Mouse (Mus musculus): ENCODE results near the gene Gps2. TPM values are rescaled to one million over a fixed set of nuclear protein-coding genes. Genes with fewer than 3 reads are reported as not detected.
"Not testable (repeated sequence)": the region's sequence is repeated elsewhere in the genome, so short reads cannot be mapped to it uniquely, and the experiment has no call there.

The Gps2 gene
- polyA plus RNA-seq, 1 experiment, result 37.3 TPM

DNA sequence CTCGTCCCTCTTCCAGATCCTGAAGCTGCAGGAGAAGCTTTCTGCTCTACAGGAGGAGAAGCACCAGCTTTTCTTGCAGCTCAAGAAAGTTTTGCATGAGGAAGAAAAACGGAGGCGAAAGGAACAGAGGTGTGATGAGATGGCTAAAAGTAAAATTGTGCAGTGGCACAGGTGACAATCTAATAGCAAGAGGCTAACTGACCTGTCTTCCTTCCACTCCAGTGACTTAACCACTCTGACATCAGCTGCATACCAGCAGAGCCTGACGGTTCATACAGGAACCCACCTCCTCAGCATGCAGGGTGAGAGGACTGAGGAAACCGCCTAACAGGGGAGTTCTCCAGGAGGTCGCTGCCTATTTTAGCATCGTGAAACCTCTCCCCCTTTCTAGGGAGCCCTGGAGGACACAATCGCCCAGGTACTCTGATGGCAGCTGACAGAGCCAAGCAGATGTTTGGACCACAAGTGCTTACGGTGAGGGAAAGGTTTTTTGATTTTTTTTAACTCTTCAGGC is 1.3 kb downstream of the Gps2 start:
- Histone ChIP-seq H3K27me3 (ENCODE audit: control insufficient read depth, insufficient read depth, insufficient read length) (no peaks in the 10 kb centered on the region), H3K4me3 (ENCODE audit: insufficient read depth, poor library complexity, severe bottlenecking) (peak overlapping the region; percentile 55), H3K79me3 (ENCODE audit: low read depth) (peaks cover 43% of the 10 kb centered on the region), H3ac (ENCODE audit: control insufficient read depth, insufficient read length, low read depth) (peak overlapping the region; percentile 36), H3K79me2 (ENCODE audit: control insufficient read depth, insufficient read depth) (peaks cover 60% of the 10 kb centered on the region), H3K36me3 (ENCODE audit: control insufficient read depth, insufficient read depth) (peaks cover 90% of the 10 kb centered on the region)
- TF ChIP-seq MYOG (IDR thresholded peaks at IDR 0.05; ENCODE audit: control insufficient read depth, extremely low read depth, insufficient read length) (no peak), MAX (IDR thresholded peaks at IDR 0.05) (no peak), CEBPB (IDR thresholded peaks at IDR 0.05; ENCODE audit: low read depth) (no peak), CTCF (IDR thresholded peaks at IDR 0.05; ENCODE audit: control insufficient read depth, insufficient read depth, insufficient read length) (no peak), USF1 (IDR thresholded peaks at IDR 0.05; ENCODE audit: low read depth) (no peak), MYOD1 (IDR thresholded peaks at IDR 0.05; ENCODE audit: control insufficient read depth, insufficient read length, low read depth) (no peak), FOSL1 (IDR thresholded peaks at IDR 0.05; ENCODE audit: insufficient read depth, low read length, poor library complexity, severe bottlenecking) (no peak)

DNA sequence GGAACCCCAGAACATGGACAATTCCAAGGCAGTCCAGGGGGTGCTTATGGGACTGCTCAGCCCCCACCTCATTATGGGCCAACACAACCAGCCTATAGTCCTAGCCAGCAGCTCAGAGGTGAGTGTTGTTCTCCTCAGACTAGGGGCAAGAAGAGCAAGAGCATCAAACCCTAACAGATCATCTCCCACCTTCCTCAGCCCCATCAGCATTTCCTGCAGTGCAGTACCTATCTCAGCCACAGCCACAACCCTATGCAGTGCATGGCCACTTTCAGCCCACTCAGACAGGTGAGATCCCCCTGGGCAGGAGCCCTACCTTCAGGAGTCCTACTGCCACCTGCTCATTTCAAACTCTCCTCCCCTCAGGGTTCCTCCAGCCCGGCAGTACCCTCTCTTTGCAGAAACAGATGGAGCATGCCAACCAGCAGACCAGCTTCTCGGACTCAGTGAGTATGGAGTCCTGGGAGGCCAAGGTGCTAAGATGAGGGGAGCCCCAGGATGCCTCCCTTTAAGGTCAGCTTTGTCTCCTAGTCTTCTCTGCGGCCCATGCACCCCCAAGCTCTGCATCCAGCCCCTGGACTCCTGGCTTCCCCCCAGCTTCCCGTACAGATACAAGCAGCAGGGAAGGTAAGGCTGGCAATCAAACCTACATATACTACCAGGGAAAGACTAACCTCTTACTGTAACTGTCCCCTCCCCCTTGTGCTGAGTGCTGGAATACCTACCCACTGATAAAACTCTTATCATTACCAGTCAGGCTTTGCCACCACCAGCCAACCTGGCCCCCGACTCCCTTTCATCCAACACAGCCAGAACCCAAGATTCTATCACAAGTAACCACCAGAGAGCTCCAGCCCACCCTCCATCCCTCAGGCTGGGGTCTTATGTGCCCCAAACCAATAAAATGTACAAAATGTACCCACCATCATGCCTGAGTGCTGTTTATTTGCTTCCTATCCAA is 2.3 kb downstream of the Gps2 start:
- Histone ChIP-seq H3K36me3 (ENCODE audit: control insufficient read depth, insufficient read depth) (peaks cover 84% of the 10 kb centered on the region), H3K79me2 (ENCODE audit: control insufficient read depth, insufficient read depth) (peaks cover 70% of the 10 kb centered on the region)

DNA sequence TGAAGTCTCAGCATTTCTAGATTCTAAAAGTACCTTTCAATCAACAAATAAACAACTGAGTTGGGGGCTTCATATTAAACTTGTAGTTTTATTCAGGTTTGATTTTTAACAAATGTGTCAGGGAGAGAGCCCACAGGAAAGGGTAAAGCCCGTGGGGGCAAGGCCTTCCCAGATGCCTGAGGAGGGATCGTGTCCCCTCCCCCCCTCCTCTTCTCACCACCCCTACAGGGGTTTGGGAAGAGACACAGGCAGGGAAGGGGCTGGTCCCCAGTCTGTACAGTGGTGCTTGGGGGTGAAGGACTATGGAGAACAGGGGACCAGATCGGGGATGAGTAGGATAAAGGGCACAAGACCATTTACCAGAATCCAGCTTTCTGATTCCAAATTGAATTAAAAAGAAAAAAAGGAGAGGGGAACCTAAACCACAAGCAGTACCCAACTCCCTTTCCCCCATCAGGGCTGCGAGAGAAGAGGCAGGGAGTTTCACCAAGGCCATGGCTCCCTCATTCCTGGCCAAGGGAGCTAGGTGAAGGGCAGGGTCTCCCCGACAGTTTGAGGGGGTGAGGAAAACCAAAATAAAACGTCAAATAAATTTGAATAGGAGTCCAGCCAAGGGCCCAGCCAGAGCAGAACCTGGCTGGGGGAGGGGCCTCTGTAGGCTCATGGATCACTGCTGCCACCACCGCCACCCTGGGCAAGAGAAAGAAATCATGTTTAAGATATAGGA is 3.1 kb downstream of the Gps2 start:
- Histone ChIP-seq H3K79me2 (ENCODE audit: control insufficient read depth, insufficient read depth) (peaks cover 72% of the 10 kb centered on the region), H3K36me3 (ENCODE audit: control insufficient read depth, insufficient read depth) (peaks cover 76% of the 10 kb centered on the region), H3K79me3 (ENCODE audit: low read depth) (peaks cover 50% of the 10 kb centered on the region)
- not testable (repeated sequence) for H3ac ChIP-seq (ENCODE audit: control insufficient read depth, insufficient read length, low read depth); H3K4me3 ChIP-seq (ENCODE audit: insufficient read depth, poor library complexity, severe bottlenecking); H3K27me3 ChIP-seq (ENCODE audit: control insufficient read depth, insufficient read depth, insufficient read length)

More for the DNA sequence above, 2.3 kb downstream of the Gps2 start:
- Histone ChIP-seq H3ac (ENCODE audit: control insufficient read depth, insufficient read length, low read depth) (no peak overlapping the region), H3K27me3 (ENCODE audit: control insufficient read depth, insufficient read depth, insufficient read length) (no peaks in the 10 kb centered on the region), H3K79me3 (ENCODE audit: low read depth) (peaks cover 50% of the 10 kb centered on the region), H3K4me3 (ENCODE audit: insufficient read depth, poor library complexity, severe bottlenecking) (peak overlapping the region; percentile 3)
- TF ChIP-seq FOSL1 (IDR thresholded peaks at IDR 0.05; ENCODE audit: insufficient read depth, low read length, poor library complexity, severe bottlenecking), result no peak
- TF ChIP-seq MYOD1 (IDR thresholded peaks at IDR 0.05; ENCODE audit: control insufficient read depth, insufficient read length, low read depth), result no peak
- TF ChIP-seq USF1 (IDR thresholded peaks at IDR 0.05; ENCODE audit: low read depth), result no peak
- TF ChIP-seq MAX (IDR thresholded peaks at IDR 0.05), result no peak
- no peak for TF ChIP-seq MYOG (IDR thresholded peaks at IDR 0.05; ENCODE audit: control insufficient read depth, extremely low read depth, insufficient read length)
- no peak for TF ChIP-seq CTCF (IDR thresholded peaks at IDR 0.05; ENCODE audit: control insufficient read depth, insufficient read depth, insufficient read length)
- no peak for TF ChIP-seq CEBPB (IDR thresholded peaks at IDR 0.05; ENCODE audit: low read depth)

DNA sequence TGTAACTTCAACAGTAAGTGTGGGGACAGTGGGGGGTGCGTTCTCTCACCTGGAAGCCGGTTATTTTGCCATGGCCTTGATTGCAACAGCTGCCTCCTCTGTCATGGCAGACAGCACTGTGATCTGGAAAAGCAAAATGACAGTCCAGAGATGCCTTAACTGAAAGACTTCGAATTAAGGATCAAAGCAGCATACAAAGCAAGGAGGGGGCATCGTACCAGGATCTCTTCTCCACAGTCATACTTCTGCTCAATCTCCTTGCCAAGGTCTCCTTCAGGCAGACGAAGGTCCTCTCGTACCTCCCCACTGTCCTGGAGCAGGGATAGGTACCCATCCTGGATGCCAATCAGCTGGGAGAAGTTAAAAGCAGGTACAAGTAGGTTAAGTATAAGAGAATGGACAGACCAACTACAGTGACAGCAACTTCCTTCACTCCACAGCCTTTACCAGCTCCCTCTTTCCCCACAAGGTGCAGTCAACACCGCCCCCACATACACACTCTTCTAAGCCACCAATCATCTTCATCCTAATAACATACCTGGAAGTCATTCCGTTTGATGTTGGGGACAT is 3.8 kb downstream of the Gps2 start:
- Histone ChIP-seq H3K79me2 (ENCODE audit: control insufficient read depth, insufficient read depth) (peaks cover 77% of the 10 kb centered on the region), H3K36me3 (ENCODE audit: control insufficient read depth, insufficient read depth) (peaks cover 69% of the 10 kb centered on the region), H3K27me3 (ENCODE audit: control insufficient read depth, insufficient read depth, insufficient read length) (no peaks in the 10 kb centered on the region), H3K4me3 (ENCODE audit: insufficient read depth, poor library complexity, severe bottlenecking) (no peak overlapping the region), H3K79me3 (ENCODE audit: low read depth) (peaks cover 50% of the 10 kb centered on the region), H3ac (ENCODE audit: control insufficient read depth, insufficient read length, low read depth) (no peak overlapping the region)
- TF ChIP-seq CEBPB (IDR thresholded peaks at IDR 0.05; ENCODE audit: low read depth), result no peak
- no peak for TF ChIP-seq MYOG (IDR thresholded peaks at IDR 0.05; ENCODE audit: control insufficient read depth, extremely low read depth, insufficient read length)
- no peak for TF ChIP-seq CTCF (IDR thresholded peaks at IDR 0.05; ENCODE audit: control insufficient read depth, insufficient read depth, insufficient read length)
- no peak for TF ChIP-seq MAX (IDR thresholded peaks at IDR 0.05)
- no peak for TF ChIP-seq FOSL1 (IDR thresholded peaks at IDR 0.05; ENCODE audit: insufficient read depth, low read length, poor library complexity, severe bottlenecking)
- no peak for TF ChIP-seq MYOD1 (IDR thresholded peaks at IDR 0.05; ENCODE audit: control insufficient read depth, insufficient read length, low read depth)
- no peak for TF ChIP-seq USF1 (IDR thresholded peaks at IDR 0.05; ENCODE audit: low read depth)

DNA sequence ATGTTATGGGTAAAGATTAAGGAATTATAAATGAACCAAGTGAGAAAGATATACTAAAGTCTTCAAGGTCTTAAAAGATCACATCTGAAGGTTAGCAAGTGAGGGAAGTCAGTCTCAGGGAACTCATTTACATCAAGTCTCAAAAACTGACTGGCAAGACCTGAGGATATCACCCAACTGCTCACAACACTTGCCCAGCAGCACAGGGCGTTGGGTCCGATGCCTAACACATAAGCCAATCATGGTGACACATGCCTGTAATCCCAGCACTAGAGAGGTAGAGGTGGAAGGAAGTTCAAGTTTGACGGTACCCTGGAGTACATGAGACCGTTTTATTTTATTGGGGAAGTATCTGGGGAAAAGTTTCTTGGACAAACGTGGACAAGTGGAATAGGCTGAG is 4.4 kb downstream of the Gps2 start:
- H3ac ChIP-seq (ENCODE audit: control insufficient read depth, insufficient read length, low read depth), result no peak overlapping the region
- peaks cover 50% of the 10 kb centered on the region for H3K79me3 ChIP-seq (ENCODE audit: low read depth)
- H3K4me3 ChIP-seq (ENCODE audit: insufficient read depth, poor library complexity, severe bottlenecking), result no peak overlapping the region
- H3K27me3 ChIP-seq (ENCODE audit: control insufficient read depth, insufficient read depth, insufficient read length), result no peaks in the 10 kb centered on the region
- peaks cover 78% of the 10 kb centered on the region for H3K79me2 ChIP-seq (ENCODE audit: control insufficient read depth, insufficient read depth)
- TF ChIP-seq CEBPB (IDR thresholded peaks at IDR 0.05; ENCODE audit: low read depth) (no peak), MYOD1 (IDR thresholded peaks at IDR 0.05; ENCODE audit: control insufficient read depth, insufficient read length, low read depth) (no peak), MYOG (IDR thresholded peaks at IDR 0.05; ENCODE audit: control insufficient read depth, extremely low read depth, insufficient read length) (no peak), USF1 (IDR thresholded peaks at IDR 0.05; ENCODE audit: low read depth) (no peak), FOSL1 (IDR thresholded peaks at IDR 0.05; ENCODE audit: insufficient read depth, low read length, poor library complexity, severe bottlenecking) (no peak), MAX (IDR thresholded peaks at IDR 0.05) (no peak), CTCF (IDR thresholded peaks at IDR 0.05; ENCODE audit: control insufficient read depth, insufficient read depth, insufficient read length) (no peak)
- H3K36me3 ChIP-seq (ENCODE audit: control insufficient read depth, insufficient read depth), result peaks cover 63% of the 10 kb centered on the region
